Mouse (Mus musculus) embryonic facial prominence, embryonic 15.5 days (tissue): ENCODE measurements around the gene Arhgap23. TPM values are rescaled to one million over a fixed set of nuclear protein-coding genes. Genes with fewer than 3 reads are reported as not detected.
A peak's percentile ranks its signal among the peaks of the same experiment; 100 is the strongest.

Experiments used
- ATAC-seq: fragments of 200-750 bp; cut with Nextera tagmentation; 2 replicates; pipeline ENCODE4 v1.8.0; 2017; ENCODE audit warnings: low read depth, moderate TSS enrichment; ENCODE audit not compliant: insufficient number of reproducible peaks, low FRiP score, low TSS enrichment
- H3K27ac ChIP-seq: fragments of 300-500 bp; sonication (generic); replicated peaks from 2 replicates; pipeline ENCODE4 v1.5.1; 2015; ENCODE audit warnings: mild to moderate bottlenecking, inconsistent platforms
- H3K27me3 ChIP-seq: fragments of 300-500 bp; sonication (generic); 2 replicates; pipeline ENCODE4 v1.6.1; 2015; ENCODE audit warnings: inconsistent platforms
- H3K36me3 ChIP-seq: fragments of 300-500 bp; sonication (generic); 2 replicates; pipeline ENCODE4 v1.6.1; 2015; ENCODE audit warnings: mild to moderate bottlenecking, inconsistent platforms
- H3K4me1 ChIP-seq: fragments of 300-500 bp; sonication (generic); 2 replicates; pipeline ENCODE4 v1.6.1; 2015; ENCODE audit warnings: inconsistent platforms
- H3K4me2 ChIP-seq: fragments of 300-500 bp; sonication (generic); replicated peaks from 2 replicates; pipeline ENCODE4 v1.6.1; 2015; ENCODE audit warnings: mild to moderate bottlenecking, inconsistent platforms
- H3K4me3 ChIP-seq: fragments of 300-500 bp; sonication (generic); replicated peaks from 2 replicates; pipeline ENCODE4 v1.5.1; 2015; ENCODE audit warnings: mild to moderate bottlenecking, inconsistent platforms
- H3K9ac ChIP-seq: fragments of 300-500 bp; sonication (generic); 2 replicates; pipeline ENCODE4 v1.6.1; 2015; ENCODE audit warnings: inconsistent platforms
- H3K9me3 ChIP-seq: fragments of 300-500 bp; sonication (generic); replicated peaks from 2 replicates; pipeline ENCODE4 v1.6.1; 2016; ENCODE audit warnings: inconsistent platforms
- WGBS: fragments of 180-500 bp; shearing (Covaris S2); methylation state at CpG from one replicate; pipeline ENCODE4 v1.1.7; 2015; 5-methylcytosine and 5-hydroxymethylcytosine counted together
- polyA plus RNA-seq: library from polyadenylated mRNA; unstranded; fragments of >200 nt; fragmentation: Nextera tagmentation; extraction: Ambion mirVana; gene quantifications from 2 replicates; pipeline ENCODE4 v1.2.1, GENCODE M21; 2015

Arhgap23 gene
- polyA plus RNA-seq, 1 experiment from 2014 or later = 9.6 TPM

- H3K4me3 ChIP-seq = peak overlapping the region; percentile 52; the same call in 1 of the 2 replicates
- H3K36me3 ChIP-seq = no peaks in the 10 kb centered on the region
- peak overlapping the region; percentile 93 for H3K4me2 ChIP-seq
- no peak for ATAC-seq
- H3K27me3 ChIP-seq = no peaks in the 10 kb centered on the region
- no peaks in the 10 kb centered on the region for H3K9me3 ChIP-seq
- H3K4me1 ChIP-seq = peaks cover 39% of the 10 kb centered on the region
- 40% methylated on average over 10 of the region's 10 CpGs for WGBS
- no peak overlapping the region for H3K9ac ChIP-seq
- peak overlapping the region; percentile 52 for H3K27ac ChIP-seq
Measured at GRCm38 (mm10) chr11:97406094-97406951, 9.0 kb upstream of the Arhgap23 start.

- no peak overlapping the region for H3K4me3 ChIP-seq
- H3K4me2 ChIP-seq = no peak overlapping the region
- no peaks in the 10 kb centered on the region for H3K9me3 ChIP-seq
- 75% methylated on average over 3 of the region's 3 CpGs for WGBS
- H3K27me3 ChIP-seq = no peaks in the 10 kb centered on the region
- H3K9ac ChIP-seq = no peak overlapping the region
- ATAC-seq = no peak
- H3K27ac ChIP-seq = no peak overlapping the region
- peaks cover 39% of the 10 kb centered on the region for H3K4me1 ChIP-seq
- H3K36me3 ChIP-seq = no peaks in the 10 kb centered on the region
Measured at GRCm38 (mm10) chr11:97407456-97407855, 7.9 kb upstream of the Arhgap23 start.

GRCm38 (mm10) chr11:97408171-97408570 is 7.2 kb upstream of the Arhgap23 start:
- Histone ChIP-seq H3K4me2 (no peak overlapping the region), H3K27me3 (no peaks in the 10 kb centered on the region), H3K9ac (no peak overlapping the region), H3K36me3 (no peaks in the 10 kb centered on the region), H3K27ac (no peak overlapping the region), H3K4me1 (peaks cover 41% of the 10 kb centered on the region), H3K9me3 (no peaks in the 10 kb centered on the region), H3K4me3 (no peak overlapping the region)
- WGBS = 3% methylated on average over 6 of the region's 6 CpGs
- no peak for ATAC-seq

GRCm38 (mm10) chr11:97410958-97411357 is 4.4 kb upstream of the Arhgap23 start:
- ATAC-seq = no peak
- Histone ChIP-seq H3K9ac (no peak overlapping the region), H3K27ac (no peak overlapping the region), H3K4me1 (peaks cover 26% of the 10 kb centered on the region), H3K36me3 (no peaks in the 10 kb centered on the region), H3K4me3 (no peak overlapping the region), H3K4me2 (no peak overlapping the region), H3K27me3 (no peaks in the 10 kb centered on the region), H3K9me3 (no peaks in the 10 kb centered on the region)
- 76% methylated on average over 4 of the region's 4 CpGs for WGBS

GRCm38 (mm10) chr11:97412117-97412516 is 3.2 kb upstream of the Arhgap23 start:
- Histone ChIP-seq H3K9me3 (no peaks in the 10 kb centered on the region), H3K27ac (no peak overlapping the region), H3K27me3 (no peaks in the 10 kb centered on the region), H3K4me1 (peaks cover 26% of the 10 kb centered on the region), H3K4me2 (no peak overlapping the region), H3K4me3 (no peak overlapping the region), H3K36me3 (no peaks in the 10 kb centered on the region), H3K9ac (no peak overlapping the region)
- 30% methylated on average over 3 of the region's 3 CpGs for WGBS
- ATAC-seq = no peak

GRCm38 (mm10) chr11:97412808-97413347 is 2.5 kb upstream of the Arhgap23 start:
- H3K4me1 ChIP-seq = peaks cover 28% of the 10 kb centered on the region
- ATAC-seq = no peak
- 0 out of 2 replicates have a peak overlapping the region, but pooled peaks have one; percentile 29 for H3K27ac ChIP-seq
- H3K4me2 ChIP-seq = no peak overlapping the region
- H3K27me3 ChIP-seq = no peaks in the 10 kb centered on the region
- no peaks in the 10 kb centered on the region for H3K9me3 ChIP-seq
- 49% methylated on average over 10 of the region's 10 CpGs for WGBS
- no peak overlapping the region for H3K9ac ChIP-seq
- H3K36me3 ChIP-seq = no peaks in the 10 kb centered on the region
- H3K4me3 ChIP-seq = no peak overlapping the region

- Histone ChIP-seq H3K27ac (peak overlapping the region; percentile 93), H3K4me2 (peak overlapping the region; percentile 86), H3K36me3 (no peaks in the 10 kb centered on the region), H3K4me3 (peak overlapping the region; percentile 91), H3K4me1 (peaks cover 44% of the 10 kb centered on the region), H3K27me3 (no peaks in the 10 kb centered on the region), H3K9ac (peak overlapping the region; percentile 80), H3K9me3 (no peaks in the 10 kb centered on the region)
- ATAC-seq = peak; percentile 49
- 2% methylated on average over 49 of the region's 49 CpGs for WGBS
Measured at GRCm38 (mm10) chr11:97415712-97416636, 641 bp downstream of the Arhgap23 start.

GRCm38 (mm10) chr11:97416637-97417035 is 1.3 kb downstream of the Arhgap23 start:
- peak overlapping the region; percentile 86 for H3K4me2 ChIP-seq
- H3K9ac ChIP-seq = 0 out of 2 replicates have a peak overlapping the region, but pooled peaks have one; percentile 3
- 10% methylated on average over 5 of the region's 5 CpGs for WGBS
- ATAC-seq = no peak
- peak overlapping the region; percentile 91 for H3K4me3 ChIP-seq
- H3K27me3 ChIP-seq = no peaks in the 10 kb centered on the region
- H3K36me3 ChIP-seq = no peaks in the 10 kb centered on the region
- peak overlapping the region; percentile 93 for H3K27ac ChIP-seq
- peaks cover 44% of the 10 kb centered on the region for H3K4me1 ChIP-seq
- no peaks in the 10 kb centered on the region for H3K9me3 ChIP-seq

- Histone ChIP-seq H3K9ac (no peak overlapping the region), H3K4me3 (no peak overlapping the region), H3K9me3 (no peaks in the 10 kb centered on the region), H3K27me3 (no peaks in the 10 kb centered on the region), H3K4me1 (peaks cover 51% of the 10 kb centered on the region), H3K4me2 (no peak overlapping the region), H3K36me3 (no peaks in the 10 kb centered on the region), H3K27ac (no peak overlapping the region)
- 53% methylated on average over 14 of the region's 14 CpGs for WGBS
- no peak for ATAC-seq
Measured at GRCm38 (mm10) chr11:97418834-97419539, 3.7 kb downstream of the Arhgap23 start.

GRCm38 (mm10) chr11:97419540-97419900 is 4.2 kb downstream of the Arhgap23 start:
- 63% methylated on average over 5 of the region's 5 CpGs for WGBS
- H3K27me3 ChIP-seq = no peaks in the 10 kb centered on the region
- H3K4me2 ChIP-seq = no peak overlapping the region
- H3K27ac ChIP-seq = no peak overlapping the region
- H3K4me1 ChIP-seq = peaks cover 56% of the 10 kb centered on the region
- H3K4me3 ChIP-seq = no peak overlapping the region
- H3K9ac ChIP-seq = no peak overlapping the region
- ATAC-seq = no peak
- no peaks in the 10 kb centered on the region for H3K9me3 ChIP-seq
- H3K36me3 ChIP-seq = no peaks in the 10 kb centered on the region
